Mouse (Mus musculus): Measurements from ENCODE around the gene Insrr. TPM values are rescaled to one million over a fixed set of nuclear protein-coding genes. Genes with fewer than 3 reads are reported as not detected.
"Not testable (repeated sequence)": the region's sequence is repeated elsewhere in the genome, so short reads cannot be mapped to it uniquely, and the experiment has no call there.

Insrr gene
- total RNA-seq, 2 experiments from 2014 or later = 0.25 to 0.35 TPM

DNA sequence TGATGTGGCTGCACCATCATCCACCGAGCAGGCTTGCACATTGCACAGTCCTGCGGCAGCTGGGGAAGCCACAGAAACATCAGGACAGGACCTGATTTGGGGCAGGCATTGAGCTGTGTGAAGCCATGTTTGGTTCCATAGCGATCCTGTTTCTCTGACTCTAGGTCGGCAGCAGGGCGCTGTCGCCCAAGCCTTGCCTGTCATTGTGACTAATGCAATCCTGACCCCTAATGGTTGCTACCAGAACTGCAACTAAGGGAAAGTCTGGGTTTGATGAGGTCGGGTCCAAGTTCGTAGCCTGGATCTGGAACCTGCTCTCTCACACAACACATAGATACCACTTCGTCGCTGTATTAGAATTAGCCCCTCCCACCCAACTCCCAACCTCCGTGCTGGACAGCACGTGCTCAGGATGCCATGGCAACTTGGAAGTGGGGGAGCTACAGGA is 19.9 kb downstream of the Insrr start:
- intact Hi-C loops (cut with DNase I; ENCODE audit: low total_unique reads) = loop anchor here (10.0 kb wide), 1 partner anchor 62 kb away; no protein-coding TSS in a partner anchor

DNA sequence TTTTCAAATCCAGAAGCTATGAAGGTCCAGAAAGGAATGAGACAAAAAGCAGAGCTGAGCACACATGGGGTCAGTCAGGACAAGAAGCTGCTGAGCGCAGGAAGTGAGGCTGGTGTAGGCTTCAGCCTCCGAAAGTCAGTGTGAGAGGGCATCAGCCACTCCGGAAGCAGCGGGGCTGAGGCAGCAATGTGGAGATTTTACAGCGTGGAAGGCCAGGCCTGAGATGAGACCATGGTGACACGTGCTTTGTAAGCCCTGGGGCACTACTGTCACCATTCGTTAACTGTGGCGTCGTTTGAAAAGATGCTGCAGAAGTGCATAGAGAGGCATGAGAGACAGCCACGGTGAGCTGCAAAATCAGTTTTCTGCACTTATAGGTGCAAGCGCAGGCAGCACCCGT is 21.5 kb downstream of the Insrr start:
- DNase-seq = no peak

More for the DNA sequence above, 19.9 kb downstream of the Insrr start:
- DNase-seq = peak; percentile 73

DNA sequence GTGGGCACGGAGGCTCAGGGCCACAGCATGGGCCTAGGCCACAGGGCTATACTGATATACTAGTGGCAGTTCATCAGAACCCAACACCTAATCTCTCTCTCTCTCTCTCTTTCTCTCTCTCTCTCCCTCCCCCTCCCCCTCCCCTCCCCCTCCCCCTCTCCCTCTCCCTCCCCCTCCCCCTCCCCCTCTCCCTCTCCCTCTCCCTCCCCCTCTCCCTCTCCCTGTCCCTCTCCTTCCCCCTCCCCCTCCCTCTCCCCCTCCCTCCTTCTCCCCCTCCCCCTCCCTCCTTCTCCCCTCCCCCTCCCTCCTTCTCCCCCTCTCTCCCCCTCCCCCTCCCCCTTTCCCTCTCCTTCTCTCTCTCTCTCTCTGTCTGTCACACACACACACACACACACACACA is 27.5 kb downstream of the Insrr start, which contains the start of gene Pear1:
Pear1 (minus strand) TSS at position 101 of the 400 bp plus-strand sequence.
- intact Hi-C loops (cut with DNase I; ENCODE audit: low total_unique reads); DNase-seq: not testable (repeated sequence)

More for the DNA sequence above, 21.5 kb downstream of the Insrr start:
- intact Hi-C loops (cut with DNase I; ENCODE audit: low total_unique reads) = loop anchor here (10.0 kb wide), 1 partner anchor 63 kb away; no protein-coding TSS in a partner anchor

DNA sequence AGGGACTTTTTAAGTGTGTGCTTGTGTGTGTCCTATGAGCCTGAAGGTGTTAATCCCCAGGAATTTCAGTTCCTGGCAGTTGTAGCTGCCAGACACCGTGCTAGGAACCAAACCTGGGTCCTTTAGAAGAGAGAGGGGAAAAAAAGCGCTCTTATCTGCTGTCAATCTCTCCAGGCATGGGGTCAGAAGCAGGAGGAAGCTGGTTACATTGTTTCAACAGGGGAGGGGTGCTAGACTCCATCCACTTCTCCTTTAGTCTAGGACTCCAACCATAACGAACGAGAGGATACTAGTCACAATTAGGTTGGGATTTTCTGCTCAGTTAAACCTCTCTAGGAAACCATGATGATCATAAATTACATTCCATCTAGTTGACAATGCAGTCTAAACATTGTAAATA is 31.7 kb downstream of the Insrr start:
- intact Hi-C loops (cut with DNase I; ENCODE audit: low total_unique reads) = no loop called here

DNA sequence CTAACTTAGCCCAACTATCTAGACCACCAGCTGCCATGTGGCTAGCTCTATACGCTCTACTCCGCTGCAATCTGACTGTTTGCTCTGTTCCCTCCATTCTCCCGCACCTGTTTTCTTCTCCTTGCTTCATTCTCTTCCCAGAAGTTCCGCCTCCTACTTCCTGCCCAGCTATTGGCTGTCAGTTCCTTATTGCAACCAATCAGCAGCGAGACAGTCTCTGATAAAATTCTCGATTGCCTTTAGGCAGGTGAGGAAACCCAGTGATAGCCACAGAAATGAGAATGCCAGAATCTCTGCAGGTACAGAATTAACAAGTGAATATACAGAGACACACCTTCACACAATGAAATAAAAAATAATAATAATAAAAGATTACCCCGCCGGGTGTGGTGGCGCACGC is 32.3 kb downstream of the Insrr start:
- DNase-seq = no peak

More for the DNA sequence above, 31.7 kb downstream of the Insrr start:
- no peak for DNase-seq

DNA sequence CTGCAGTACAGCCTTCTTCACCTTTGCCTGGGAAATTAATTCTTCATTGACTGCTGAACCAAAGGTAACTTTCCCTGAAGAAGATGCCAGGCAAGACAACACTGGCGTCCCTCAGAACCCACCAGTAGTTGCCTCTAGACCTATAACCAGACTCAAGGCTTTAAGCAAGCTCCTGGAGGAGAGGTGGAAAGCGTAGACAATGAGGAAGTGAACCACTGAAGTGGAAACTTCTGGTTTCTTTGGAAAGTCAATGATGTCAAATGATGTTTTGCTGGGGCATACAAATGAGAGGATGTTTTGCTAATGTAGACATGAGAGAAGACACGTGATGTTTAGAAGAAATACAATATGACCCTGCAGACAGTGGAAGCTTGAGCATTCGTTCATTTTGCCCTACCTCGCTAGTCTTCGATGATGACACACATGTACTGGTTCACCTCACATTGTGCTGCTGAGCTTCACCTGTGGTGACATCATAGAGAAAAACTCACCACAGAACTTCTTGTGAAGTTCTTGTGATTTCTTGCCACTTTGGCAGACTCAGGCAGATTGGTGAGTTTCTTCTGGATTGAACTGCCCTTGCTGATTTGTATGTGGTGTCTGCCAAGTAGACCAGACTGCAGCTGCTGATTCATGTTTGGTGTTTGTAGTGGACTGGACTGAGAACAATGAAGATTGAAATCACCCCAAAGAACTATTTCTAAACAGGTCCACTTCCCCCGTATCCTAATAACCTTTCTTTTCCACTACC is 35.5 kb downstream of the Insrr start:
- DNase-seq = no peak
- intact Hi-C loops (cut with DNase I; ENCODE audit: low total_unique reads) = no loop called here

More for the DNA sequence above, 32.3 kb downstream of the Insrr start:
- intact Hi-C loops (cut with DNase I; ENCODE audit: low total_unique reads) = no loop called here

DNA sequence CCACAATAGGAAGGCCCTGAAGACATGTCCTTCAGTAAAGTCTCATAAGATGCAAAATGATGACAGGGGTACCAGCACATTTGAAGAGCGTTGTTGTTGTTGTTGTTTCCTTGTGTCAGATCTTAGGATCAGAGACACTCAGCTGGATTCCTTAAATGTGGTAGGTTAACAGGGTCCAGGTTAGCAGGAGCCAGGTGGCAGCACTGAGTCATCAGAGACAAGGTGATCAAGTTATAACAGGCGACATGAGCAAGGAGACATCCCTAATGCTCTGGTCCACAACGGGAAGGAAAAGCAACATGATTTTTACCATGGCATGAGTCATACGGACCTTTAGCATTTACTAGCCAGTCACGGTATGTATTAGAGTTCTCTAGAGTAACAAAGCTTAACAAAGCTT is 36.7 kb downstream of the Insrr start:
- DNase-seq = no peak
- intact Hi-C loops (cut with DNase I; ENCODE audit: low total_unique reads) = no loop called here

DNA sequence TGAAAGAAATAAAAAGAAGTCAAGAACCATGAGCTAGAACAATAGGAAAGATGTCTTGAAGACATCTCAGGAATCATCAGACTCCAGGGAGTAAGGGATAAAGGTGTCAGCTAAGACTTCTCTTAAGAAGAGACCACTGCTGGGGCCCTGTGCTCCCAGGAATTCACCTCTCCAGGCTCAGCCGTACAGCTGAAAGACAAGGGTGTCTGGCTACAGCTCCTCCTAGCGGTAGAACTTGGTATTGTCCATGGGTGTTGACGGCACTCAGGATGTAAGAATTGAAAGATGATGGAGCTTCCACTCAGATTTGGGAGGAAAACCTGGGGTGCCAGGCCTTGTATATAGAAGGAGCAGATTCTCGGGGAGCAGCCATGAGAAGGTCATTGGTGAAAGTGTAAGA is 41.9 kb downstream of the Insrr start:
- peak; percentile 67 for DNase-seq
- intact Hi-C loops (cut with DNase I; ENCODE audit: low total_unique reads) = no loop called here

DNA sequence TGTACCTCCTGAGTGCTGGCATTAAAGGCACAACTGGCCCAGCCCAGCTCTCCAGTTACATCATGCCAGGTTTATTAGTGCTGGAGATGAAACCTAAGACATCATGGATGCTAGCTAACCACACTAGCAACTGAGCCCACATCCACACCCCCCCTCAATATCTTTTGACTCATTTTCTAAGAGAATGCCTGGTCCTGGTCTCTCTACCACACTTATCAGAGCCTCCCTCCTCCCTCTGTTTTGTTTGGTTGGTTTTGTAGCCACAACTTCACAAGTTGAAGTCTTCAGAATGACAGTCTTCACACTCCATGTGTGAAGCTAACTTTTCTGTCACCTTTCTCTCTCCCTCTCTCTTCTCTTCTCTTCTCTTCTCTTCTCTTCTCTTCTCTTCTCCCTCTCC is 44.1 kb downstream of the Insrr start:
- intact Hi-C loops (cut with DNase I; ENCODE audit: low total_unique reads) = loop anchor here (5.0 kb wide), 1 partner anchor 69 kb away; no protein-coding TSS in a partner anchor
- DNase-seq = no peak

DNA sequence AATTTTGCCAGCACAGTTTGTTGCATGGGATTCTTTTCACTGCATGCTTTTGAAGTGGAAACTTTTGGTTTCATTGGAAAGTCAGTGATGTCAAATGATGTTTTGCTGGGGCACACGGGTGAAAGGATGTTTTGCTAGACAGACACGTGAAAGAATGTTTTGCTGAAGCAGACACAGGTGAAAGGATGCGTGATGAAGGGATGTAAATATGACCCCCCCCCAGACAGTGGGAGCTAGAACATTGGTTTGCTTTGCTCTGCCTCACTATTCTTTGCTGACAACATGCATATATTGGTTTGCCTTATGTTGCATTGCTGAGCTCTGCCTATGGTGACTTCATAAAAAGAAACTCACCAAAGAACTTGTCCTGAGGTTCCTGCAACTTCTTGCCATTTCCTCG is 48.2 kb downstream of the Insrr start:
- intact Hi-C loops (cut with DNase I; ENCODE audit: low total_unique reads) = loop anchor here (5.0 kb wide), 1 partner anchor 73 kb away; no protein-coding TSS in a partner anchor
- no peak for DNase-seq

DNA sequence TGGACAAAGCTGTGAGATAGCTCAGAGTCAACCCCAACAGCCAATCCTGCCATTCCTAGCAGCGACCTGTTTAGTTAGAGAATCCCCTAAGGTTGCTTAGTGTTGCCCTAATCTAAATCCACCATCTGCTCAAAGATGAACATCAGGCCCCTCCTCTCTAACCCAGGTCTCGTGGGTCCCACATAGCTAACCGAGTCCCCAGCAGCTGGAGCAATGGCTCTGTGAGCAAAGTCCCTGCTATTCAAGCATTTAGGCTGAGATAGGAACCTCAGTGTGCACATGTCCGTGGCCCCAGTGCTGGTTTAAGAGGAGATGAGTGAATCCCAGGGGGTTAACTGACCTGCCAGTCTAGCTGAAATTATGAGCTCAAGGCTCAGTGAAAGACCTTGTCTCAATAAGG is 49.4 kb downstream of the Insrr start:
- DNase-seq = no peak
- intact Hi-C loops (cut with DNase I; ENCODE audit: low total_unique reads) = no loop called here

DNA sequence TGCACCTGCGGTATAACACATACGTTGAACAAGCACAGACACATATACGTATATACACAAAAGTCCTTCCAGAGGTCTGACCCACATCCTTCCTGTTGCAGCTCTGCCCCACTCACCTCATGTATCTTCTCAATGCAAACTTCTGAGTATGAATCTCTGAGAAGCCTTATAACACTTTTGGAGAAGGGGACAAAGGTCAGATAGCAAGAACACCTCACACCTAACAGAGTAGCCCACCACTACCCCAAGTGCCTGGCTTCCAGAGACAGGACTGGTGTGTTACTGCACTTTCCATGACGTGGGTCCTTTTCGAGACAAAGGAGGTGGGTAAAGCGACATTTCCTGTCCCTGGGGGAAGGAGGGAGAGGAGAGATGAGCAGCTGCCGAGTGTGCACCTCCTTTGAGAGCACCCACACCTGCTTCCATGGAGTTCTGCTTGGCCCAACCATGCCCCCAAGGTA is 49.9 kb downstream of the Insrr start, which contains the start of gene Sh2d2a:
Sh2d2a (plus strand) TSS at position 106 of the 461 bp plus-strand sequence.
- no peak for DNase-seq
- intact Hi-C loops (cut with DNase I; ENCODE audit: low total_unique reads) = no loop called here

DNA sequence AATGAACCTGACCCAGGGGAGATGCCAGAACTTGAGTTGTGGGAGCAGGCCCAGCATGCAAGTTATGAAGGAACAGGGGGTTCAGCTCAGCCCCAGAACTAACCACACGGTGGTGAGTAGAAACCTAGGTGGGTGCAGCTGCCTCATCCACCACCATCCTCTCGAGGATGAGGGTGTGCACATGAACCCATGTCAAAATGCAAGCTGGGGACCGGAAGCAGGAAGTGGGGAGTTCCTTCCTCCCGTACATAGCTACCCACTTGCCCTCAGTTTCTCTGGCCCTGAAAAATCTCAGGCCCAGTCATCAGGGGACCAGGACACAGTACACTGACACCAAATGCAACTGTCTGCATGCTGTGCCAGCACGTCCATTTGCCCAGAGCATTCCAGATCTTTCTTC is 50.9 kb downstream of the Insrr start:
- intact Hi-C loops (cut with DNase I; ENCODE audit: low total_unique reads) = no loop called here
- no peak for DNase-seq

DNA sequence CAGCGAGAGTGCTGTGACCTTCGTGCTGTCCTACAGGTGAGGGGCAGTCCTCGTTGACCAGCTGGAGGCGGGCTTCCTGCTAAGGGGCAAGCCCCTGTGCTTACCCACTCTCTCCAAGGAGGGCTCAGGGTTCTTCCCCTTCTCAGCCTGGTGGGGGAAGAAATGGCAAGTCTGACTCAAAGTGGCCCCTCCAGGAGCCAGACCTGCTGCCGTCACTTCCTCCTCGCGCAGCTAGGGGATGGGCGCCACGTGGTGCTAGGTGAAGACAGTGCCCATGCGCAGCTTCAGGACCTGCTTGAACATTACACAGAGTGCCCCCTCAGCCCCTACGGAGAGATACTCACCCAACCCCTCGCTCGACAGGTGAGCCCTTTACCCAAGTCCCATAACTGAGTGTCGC is 52.4 kb downstream of the Insrr start:
- intact Hi-C loops (cut with DNase I; ENCODE audit: low total_unique reads) = no loop called here
- DNase-seq = no peak

DNA sequence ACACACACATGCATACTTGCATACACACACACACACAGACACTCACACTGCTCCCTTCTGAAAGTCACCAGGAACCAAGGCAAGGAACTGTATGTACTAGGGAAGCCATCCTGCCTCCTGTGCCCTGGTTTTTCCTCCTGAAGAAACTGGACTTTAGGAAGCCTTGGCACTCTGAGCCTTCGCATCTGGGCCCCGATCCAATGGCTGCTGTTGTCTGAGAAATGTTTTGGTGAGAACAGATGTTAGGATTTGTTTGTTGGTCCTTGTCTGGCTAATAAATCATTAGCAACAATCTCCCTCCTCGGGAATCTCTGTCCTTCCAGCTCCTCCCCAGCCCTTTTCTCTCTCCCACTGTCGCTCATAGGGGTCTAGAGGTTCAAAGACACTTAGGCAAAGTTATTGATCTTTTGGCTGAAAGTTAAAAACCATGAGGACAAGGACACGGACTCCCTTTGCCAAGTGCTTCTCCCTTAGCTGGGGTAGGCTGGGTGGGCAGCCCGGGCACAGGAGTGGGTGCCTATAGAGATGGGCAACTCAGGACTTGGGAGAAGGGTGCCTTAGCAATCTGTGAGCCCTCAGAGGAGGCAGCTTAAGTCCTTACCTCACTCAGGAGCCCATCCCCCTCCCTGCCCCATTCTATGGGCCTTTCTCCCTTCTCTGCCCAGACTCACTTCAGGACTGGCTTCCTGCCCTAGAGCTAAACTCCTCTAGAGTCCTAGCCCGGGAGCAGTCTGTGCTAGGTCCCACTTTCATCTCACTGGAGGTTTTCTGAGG is 58.2 kb downstream of the Insrr start:
- intact Hi-C loops (cut with DNase I; ENCODE audit: low total_unique reads) = no loop called here
- peak; percentile 34 for DNase-seq

DNA sequence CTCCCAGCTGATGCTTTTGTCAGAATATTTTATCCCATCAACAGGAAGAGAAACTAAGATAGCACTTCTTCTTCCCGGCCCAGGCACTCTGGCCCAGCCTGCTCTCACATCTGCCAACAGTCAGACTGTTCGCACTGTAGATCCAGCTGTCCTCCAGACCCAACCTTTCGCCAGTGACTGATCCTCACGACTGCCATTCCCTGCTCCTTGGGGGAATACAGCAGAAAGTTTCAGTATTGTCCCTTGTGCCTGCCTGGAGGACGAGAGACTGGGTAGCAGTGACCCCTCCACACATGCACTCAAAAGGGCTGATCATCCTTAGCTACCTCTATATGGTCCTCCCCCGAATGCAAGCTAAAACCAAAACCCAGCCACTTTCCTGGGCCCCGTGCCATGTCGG is 59.2 kb downstream of the Insrr start:
- intact Hi-C loops (cut with DNase I; ENCODE audit: low total_unique reads) = no loop called here
- peak; percentile 32 for DNase-seq

DNA sequence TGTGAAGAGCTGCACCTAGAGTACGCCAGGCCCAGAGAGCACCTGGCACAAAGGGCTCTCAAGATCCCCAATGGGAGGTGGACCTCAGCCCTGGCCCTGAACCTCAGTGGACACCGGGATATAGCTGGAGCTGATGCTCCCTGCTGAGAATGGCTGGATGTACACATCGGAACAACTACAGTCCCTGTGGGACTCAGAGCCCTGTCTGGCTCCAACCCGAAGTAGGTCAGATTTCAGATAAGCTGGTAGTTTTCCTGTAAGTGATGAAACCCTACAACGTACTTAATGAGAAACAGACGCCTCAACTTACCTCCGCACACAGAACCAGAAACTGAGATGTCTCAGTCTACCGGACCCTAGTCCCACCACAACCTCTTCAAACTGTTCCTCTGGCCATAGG is 60.9 kb downstream of the Insrr start:
- intact Hi-C loops (cut with DNase I; ENCODE audit: low total_unique reads) = no loop called here
- DNase-seq = no peak

DNA sequence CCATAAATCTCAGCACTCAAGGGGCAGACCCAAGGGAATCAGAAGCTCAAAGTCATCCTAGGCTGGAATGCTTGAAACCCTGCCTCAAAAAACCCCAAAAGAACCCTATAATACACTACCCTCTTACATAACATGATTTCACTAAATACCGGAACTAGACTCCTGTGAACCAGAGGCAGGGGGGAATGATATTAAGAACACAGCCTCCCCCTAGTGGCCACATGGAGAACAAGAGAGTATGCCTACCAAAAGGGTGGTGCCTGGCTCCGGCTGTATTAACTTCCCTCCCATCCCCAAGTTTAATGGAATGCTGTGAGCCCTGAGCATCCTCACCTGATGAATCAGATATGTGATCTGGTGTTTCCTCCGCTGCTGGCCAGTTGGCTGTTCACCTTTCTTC is 63.1 kb downstream of the Insrr start:
- peak; percentile 59 for DNase-seq

DNA sequence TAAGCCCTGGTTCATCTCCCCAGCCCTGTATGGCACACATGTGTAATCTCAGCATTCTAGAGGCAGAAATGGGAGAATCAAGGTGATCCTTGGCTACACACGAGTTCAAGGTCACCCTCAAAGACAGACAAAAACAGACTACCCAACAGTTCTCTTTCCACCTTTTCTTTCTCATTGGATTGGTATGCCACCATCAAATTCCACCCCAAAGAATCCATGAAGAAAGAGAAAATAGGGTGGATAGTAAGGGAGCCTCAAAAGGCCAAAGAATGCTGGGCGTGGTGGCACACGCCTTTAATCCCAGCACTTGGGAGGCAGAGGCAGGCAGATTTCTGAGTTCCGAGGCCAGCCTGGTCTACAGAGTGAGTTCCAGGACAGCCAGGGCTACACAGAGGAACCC is 67.4 kb downstream of the Insrr start:
- intact Hi-C loops (cut with DNase I; ENCODE audit: low total_unique reads); DNase-seq: not testable (repeated sequence)

More for the DNA sequence above, 63.1 kb downstream of the Insrr start:
- intact Hi-C loops (cut with DNase I; ENCODE audit: low total_unique reads) = no loop called here

Data from gastrocnemius, postnatal 14 days (tissue).